Mouse (Mus musculus) heart, postnatal 25 days (tissue): ENCODE data around the gene Lpar3. TPM values are rescaled to one million over a fixed set of nuclear protein-coding genes. Genes with fewer than 3 reads are reported as not detected.

Source experiments
- DNase-seq: peaks from one replicate; pipeline ENCODE4 v3.0.0; 2022; ENCODE audit warnings: low spot score
- intact Hi-C: fragments of 180-260 bp; cut with DNase I; formaldehyde crosslinking; loops from one replicate; pipeline ENCODE4 v1.15.1; 2025
- total RNA-seq, 2 experiments: library from RNA; stranded (reverse); gene quantifications; 2 replicates each; pipeline ENCODE4 v1.2.3; 2021

Gene Lpar3
- total RNA-seq, 2 experiments from 2014 or later = 0.36 to 0.65 TPM

DNA sequence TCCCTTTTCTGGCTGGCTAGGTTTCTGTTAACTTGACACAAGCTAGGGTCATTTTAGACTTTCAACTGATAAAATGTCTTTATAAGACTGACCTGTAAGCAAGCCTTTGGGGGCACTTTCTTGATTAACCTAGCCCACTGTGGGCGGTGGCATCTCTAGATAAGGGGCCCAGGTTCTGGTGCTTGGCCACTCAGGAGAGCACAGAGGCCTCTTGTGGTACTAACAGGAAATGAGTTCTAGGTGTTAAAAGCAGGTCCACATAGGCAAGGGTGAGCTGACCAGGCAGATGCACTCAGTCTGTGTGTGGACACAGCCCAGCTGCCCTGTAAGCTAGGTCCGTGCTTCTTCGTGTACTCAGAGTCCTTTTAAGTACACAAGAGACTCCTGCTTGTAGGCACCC lies 112.5 kb downstream of the Lpar3 start:
- intact Hi-C loops = no loop called here
- no peak for DNase-seq

DNA sequence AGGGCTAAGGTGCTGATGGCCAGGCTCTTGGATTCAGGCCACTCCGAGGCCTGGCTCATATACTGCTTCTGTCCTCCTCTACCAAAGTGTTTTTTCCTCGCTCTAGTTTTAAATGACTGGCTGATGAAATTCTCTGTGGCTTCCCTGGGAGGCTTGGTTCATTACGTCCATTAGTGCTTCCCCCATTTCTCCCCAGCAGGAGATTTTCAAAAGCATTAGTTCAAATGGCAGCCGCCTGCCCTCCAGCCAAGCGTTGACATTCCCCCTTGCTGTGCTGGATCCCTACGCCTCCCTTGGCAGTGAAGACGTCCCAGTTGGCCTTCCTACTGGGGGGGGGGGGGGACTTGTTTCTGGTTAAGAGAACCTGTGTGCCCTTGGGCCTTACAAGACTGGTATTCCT lies 113.3 kb downstream of the Lpar3 start:
- intact Hi-C loops = no loop called here
- DNase-seq = no peak

Other genes with a start within 250 kb of the Lpar3 start
- gene Syde2, start 233.1 kb upstream of the Lpar3 start, total RNA-seq = 10 to 100 TPM; 18.1 to 21.5 TPM
- not detected for gene Wdr63, start 112.8 kb upstream of the Lpar3 start, total RNA-seq
- not detected for gene Mcoln3, start 103.5 kb upstream of the Lpar3 start, total RNA-seq
- under 1 TPM in 1 of 2 experiments, not detected in 1; 0.42 TPM for gene Mcoln2, start 71.1 kb upstream of the Lpar3 start, total RNA-seq
- 10 to 100 TPM; 12.4 to 12.5 TPM for gene Ssx2ip, start 183.7 kb downstream of the Lpar3 start, total RNA-seq
- 1 to 10 TPM; 4.2 to 4.4 TPM for gene Ctbs, start 228.8 kb downstream of the Lpar3 start, total RNA-seq